Comparison of ENCODE assay signal across 8 mouse cellular contexts in the genomic region with DNA sequence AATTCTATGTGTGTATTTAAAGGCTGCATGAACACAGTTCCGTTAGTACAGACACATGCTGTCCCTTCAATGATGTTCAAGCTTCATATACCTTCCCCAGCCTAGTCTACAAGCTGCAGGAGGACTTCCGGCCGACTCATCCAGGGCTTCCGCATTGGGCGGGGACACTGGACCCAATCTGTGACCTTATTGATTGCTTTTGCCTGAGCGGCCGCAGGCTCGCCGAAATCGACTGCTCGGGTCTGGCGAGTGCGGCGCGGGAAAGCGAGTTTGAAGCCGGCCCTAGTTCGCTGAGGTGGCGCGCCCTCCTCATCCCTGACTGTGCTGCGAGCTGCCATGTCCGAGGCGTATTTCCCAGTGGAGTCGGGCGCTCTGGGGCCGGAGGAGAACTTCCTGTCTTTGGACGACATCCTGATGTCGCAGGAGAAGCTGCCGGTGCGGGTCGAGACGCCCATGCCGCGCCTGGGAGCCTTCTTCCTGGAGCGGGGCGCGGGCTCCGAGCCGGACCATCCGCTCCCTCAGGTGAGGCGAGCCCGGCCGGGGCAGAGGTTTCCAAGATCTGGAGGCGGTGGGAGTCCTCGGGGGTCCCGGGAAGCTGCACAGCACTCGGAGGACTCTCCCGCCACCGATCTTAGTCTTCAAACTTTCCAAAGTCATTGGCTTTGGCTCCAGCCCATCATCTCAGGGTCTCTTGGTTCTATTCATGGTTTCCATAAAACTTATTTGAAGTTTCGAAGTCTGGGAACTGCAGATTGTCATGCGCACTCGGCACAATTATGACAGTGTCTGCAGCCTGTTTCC. TPM values are rescaled to one million over a fixed set of nuclear protein-coding genes. Genes with fewer than 3 reads are reported as not detected.
DNase-seq lines count a peak whose midpoint lies in the region; ATAC-seq and TF ChIP-seq lines count a peak whose summit lies in the region.

Gene Gins3 (plus strand): TSS at position 192 of the 801 bp plus-strand sequence.

- peaks cover 8% of the 10 kb centered on the region; the same call in 1 of the 2 replicates for H3K36me3 ChIP-seq in heart, embryonic 12.5 days
- no peaks in the 10 kb centered on the region for H3K36me3 ChIP-seq in kidney, postnatal 0 days (ENCODE audit: insufficient read depth, low read length)
- no peaks in the 10 kb centered on the region for H3K36me3 ChIP-seq in liver, embryonic 11.5 days (ENCODE audit: control insufficient read depth, insufficient read depth, low read length)
- no peaks in the 10 kb centered on the region for H3K36me3 ChIP-seq in stomach, embryonic 14.5 days (ENCODE audit: control insufficient read depth, insufficient read depth, low read length)

- H3K27ac ChIP-seq in heart, embryonic 12.5 days (ENCODE audit: poor library complexity, severe bottlenecking): peak within 1 kb of the TSS; percentile 53
- no peak within 1 kb of the TSS for H3K27ac ChIP-seq in kidney, postnatal 0 days
- H3K27ac ChIP-seq in liver, embryonic 11.5 days (ENCODE audit: low read depth, low read length): peak within 1 kb of the TSS; percentile 67
- H3K27ac ChIP-seq in stomach, embryonic 14.5 days (ENCODE audit: low read length): no peak within 1 kb of the TSS

- ATAC-seq in erythroblast, adult 5-6 weeks (replicated peaks; ENCODE audit: low FRiP score, poor library complexity, severe bottlenecking): peak; percentile 89
- peak; percentile 92 for ATAC-seq in heart, embryonic 12.5 days (ENCODE audit: insufficient number of reproducible peaks, low FRiP score)
- ATAC-seq in kidney, postnatal 0 days (replicated peaks; ENCODE audit: low FRiP score, low read depth): peak; percentile 90
- ATAC-seq in liver, embryonic 11.5 days (replicated peaks; ENCODE audit: low FRiP score): peak; percentile 92
- ATAC-seq in stomach, embryonic 14.5 days (ENCODE audit: insufficient number of reproducible peaks, insufficient read depth, low FRiP score, low read depth): peak; percentile 90

- WGBS in heart, embryonic 12.5 days: under 1% methylated on average over 52 of the region's 52 CpGs
- under 1% methylated on average over 51 of the region's 52 CpGs for WGBS in kidney, postnatal 0 days
- WGBS in liver, embryonic 11.5 days: under 1% methylated on average over 52 of the region's 52 CpGs
- under 1% methylated on average over 52 of the region's 52 CpGs for WGBS in stomach, embryonic 14.5 days

- H3K4me3 ChIP-seq in heart, embryonic 12.5 days: peak within 1 kb of the TSS; percentile 95
- H3K4me3 ChIP-seq in kidney, postnatal 0 days (replicated peaks; ENCODE audit: low read depth, low read length): peak within 1 kb of the TSS; percentile 93
- peak within 1 kb of the TSS; percentile 90 for H3K4me3 ChIP-seq in liver, embryonic 11.5 days (ENCODE audit: low read depth, low read length)
- peak within 1 kb of the TSS; percentile 56 for H3K4me3 ChIP-seq in stomach, embryonic 14.5 days (ENCODE audit: low read depth, low read length)

- peaks cover 9% of the 10 kb centered on the region for H3K4me1 ChIP-seq in heart, embryonic 12.5 days (replicated peaks)
- peaks cover 9% of the 10 kb centered on the region for H3K4me1 ChIP-seq in kidney, postnatal 0 days (replicated peaks; ENCODE audit: insufficient read depth, low read length)
- peaks cover 7% of the 10 kb centered on the region for H3K4me1 ChIP-seq in liver, embryonic 11.5 days (replicated peaks; ENCODE audit: control insufficient read depth, insufficient read depth, low read length)
- no peaks in the 10 kb centered on the region for H3K4me1 ChIP-seq in stomach, embryonic 14.5 days (ENCODE audit: control insufficient read depth, insufficient read depth, low read length)

- peak; percentile 91 to 92 for DNase-seq in B cell, adult 2 months
- peak; percentile 98 for DNase-seq in brain, adult 2 months (ENCODE audit: low read depth, low spot score)
- DNase-seq in kidney, postnatal 0 days (ENCODE audit: low spot score): peak; percentile 95
- DNase-seq in liver, embryonic 11.5 days (ENCODE audit: low spot score): peak; percentile 92
- DNase-seq in naive thymus-derived CD4-positive, alpha-beta T cell, adult 2 months (ENCODE audit: low read depth): peak; percentile 91

- TF ChIP-seq CTCF in kidney, postnatal 0 days (IDR thresholded peaks at IDR 0.05; ENCODE audit: low read depth): no peak

- peak within 1 kb of the TSS; percentile 82 for H3K4me2 ChIP-seq in heart, embryonic 12.5 days
- peak within 1 kb of the TSS; percentile 92 for H3K4me2 ChIP-seq in kidney, postnatal 0 days (ENCODE audit: low read length)
- peak within 1 kb of the TSS; percentile 88 for H3K4me2 ChIP-seq in liver, embryonic 11.5 days
- H3K4me2 ChIP-seq in stomach, embryonic 14.5 days (replicated peaks; ENCODE audit: low read depth, low read length): peak within 1 kb of the TSS; percentile 59

- no peaks in the 10 kb centered on the region for H3K9me3 ChIP-seq in heart, embryonic 12.5 days (replicated peaks)
- no peaks in the 10 kb centered on the region for H3K9me3 ChIP-seq in kidney, postnatal 0 days (replicated peaks; ENCODE audit: low read length)
- no peaks in the 10 kb centered on the region for H3K9me3 ChIP-seq in liver, embryonic 11.5 days (ENCODE audit: control insufficient read depth, low read length)
- no peaks in the 10 kb centered on the region for H3K9me3 ChIP-seq in stomach, embryonic 14.5 days (ENCODE audit: control insufficient read depth, low read depth, low read length)

- peak within 1 kb of the TSS; percentile 87 for H3K9ac ChIP-seq in heart, embryonic 12.5 days
- peak within 1 kb of the TSS; percentile 78 for H3K9ac ChIP-seq in kidney, postnatal 0 days (ENCODE audit: low read depth, low read length)
- H3K9ac ChIP-seq in liver, embryonic 11.5 days (ENCODE audit: low read depth, low read length): peak within 1 kb of the TSS; percentile 80
- H3K9ac ChIP-seq in stomach, embryonic 14.5 days (replicated peaks; ENCODE audit: low read depth, low read length): peak within 1 kb of the TSS; percentile 34; the same call in 1 of the 2 replicates

- 0 out of 2 replicates have a peak, but pooled peaks cover 8% of the 10 kb centered on the region for H3K27me3 ChIP-seq in heart, embryonic 12.5 days (replicated peaks)
- no peaks in the 10 kb centered on the region for H3K27me3 ChIP-seq in kidney, postnatal 0 days (ENCODE audit: insufficient read depth, low read length)
- no peaks in the 10 kb centered on the region for H3K27me3 ChIP-seq in liver, embryonic 11.5 days (replicated peaks; ENCODE audit: control insufficient read depth, insufficient read depth, low read length)
- no peaks in the 10 kb centered on the region for H3K27me3 ChIP-seq in stomach, embryonic 14.5 days (ENCODE audit: control insufficient read depth, insufficient read depth, low read length)

RNA-seq across cellular contexts. Expression of gene Gins3, which starts in this region (rescaled TPM):
- total RNA-seq in erythroblast, adult 5-6 weeks (2015; ENCODE audit: low replicate concordance): 1.2 and 7.1 TPM in 2 replicates
- 10.5 and 17.4 TPM in 2 replicates for total RNA-seq in erythroblast, adult 5-6 weeks (2017; ENCODE audit: low replicate concordance)
- 18.2 and 19.0 TPM in 2 replicates for polyA plus RNA-seq in heart, embryonic 12.5 days (2016; fragmentation: Nextera tagmentation; extraction: Ambion mirVana)
- 9.9 and 11.5 TPM in 2 replicates for polyA plus RNA-seq in kidney, postnatal 0 days (2015; fragmentation: Nextera tagmentation; extraction: Ambion mirVana)
- polyA plus RNA-seq in liver, embryonic 11.5 days (2014; fragmentation: Nextera tagmentation; extraction: Ambion mirVana): 19.6 and 21.8 TPM in 2 replicates
- 21.4 and 25.0 TPM in 2 replicates for polyA plus RNA-seq in stomach, embryonic 14.5 days (2014; fragmentation: Nextera tagmentation; extraction: Ambion mirVana)

Comparison
In these comparisons a context has a peak if more than half of its experiments do, and no peak if none do; other contexts are left out.
1. H3K27ac ChIP-seq: peak in heart, embryonic 12.5 days (single experiment) and liver, embryonic 11.5 days (single experiment); none in kidney, postnatal 0 days (single experiment) and stomach, embryonic 14.5 days (single experiment).
2. H3K9ac ChIP-seq: peak in every context shown above with its lines; median percentile 87 in heart, embryonic 12.5 days; 80 in liver, embryonic 11.5 days; 78 in kidney, postnatal 0 days; 34 in stomach, embryonic 14.5 days.
3. Peak in every context shown above with its lines, with median percentiles within 50 percentile points of each other: DNase-seq, ATAC-seq, H3K4me2 ChIP-seq and H3K4me3 ChIP-seq.